Mouse (Mus musculus) spleen, adult 2 months (tissue): ENCODE data around the gene Gabarap. TPM values are rescaled to one million over a fixed set of nuclear protein-coding genes. Genes with fewer than 3 reads are reported as not detected.
A peak's percentile ranks its signal among the peaks of the same experiment; 100 is the strongest.

Experiments used
- DNase-seq, 2 experiments: peaks; one replicate each; pipeline versions ENCODE4 v3.0.0 to v3.0.0-alpha.2; 2012 to 2021; ENCODE audit warnings: low spot score in 2 of 2, low read depth in 1 of 2
- H3K27ac ChIP-seq: fragments of 200-500 bp; 2 replicates; pipeline ENCODE4 v1.5.1; 2012; ENCODE audit warnings: low read length, inconsistent platforms; ENCODE audit not compliant: insufficient read depth
- H3K27me3 ChIP-seq: fragments of 200-500 bp; 2 replicates; pipeline ENCODE4 v1.6.1; 2012; ENCODE audit warnings: mild to moderate bottlenecking, moderate library complexity, low read length, inconsistent platforms; ENCODE audit not compliant: control insufficient read depth, insufficient read depth
- H3K36me3 ChIP-seq: fragments of 200-500 bp; 2 replicates; pipeline ENCODE4 v1.6.1; 2012; ENCODE audit warnings: mild to moderate bottlenecking, low read length, inconsistent platforms; ENCODE audit not compliant: control insufficient read depth, insufficient read depth
- H3K4me1 ChIP-seq: fragments of 200-500 bp; 2 replicates; pipeline ENCODE4 v1.6.1; 2011; ENCODE audit warnings: inconsistent platforms; ENCODE audit not compliant: control insufficient read depth, insufficient read depth, insufficient read length
- H3K4me3 ChIP-seq: fragments of 200-500 bp; 2 replicates; pipeline ENCODE4 v1.5.1; 2011; ENCODE audit warnings: mild to moderate bottlenecking, inconsistent platforms; ENCODE audit not compliant: insufficient read depth, insufficient read length; ENCODE audit errors: extremely low read depth
- CTCF ChIP-seq: fragments of 200-500 bp; IDR thresholded peaks from 2 replicates; pipeline ENCODE4 v1.5.1; 2011; ENCODE audit warnings: mild to moderate bottlenecking, inconsistent platforms; ENCODE audit not compliant: insufficient read depth, insufficient read length, insufficient replicate concordance; ENCODE audit errors: extremely low read depth
- POLR2A ChIP-seq: fragments of 200-500 bp; IDR thresholded peaks from 2 replicates; pipeline ENCODE4 v1.6.1; 2011; ENCODE audit warnings: low read depth, low read length, inconsistent platforms
- WGBS: fragments of 180-500 bp; shearing (Covaris S2); methylation state at CpG from one replicate; pipeline ENCODE4 v1.1.7; 2018; 5-methylcytosine and 5-hydroxymethylcytosine counted together
- polyA plus RNA-seq: library from polyadenylated mRNA; depleted of rRNA; stranded (reverse); fragments of >200 nt; gene quantifications from 2 replicates; pipeline ENCODE4 v1.2.3, GENCODE M21; 2012

Gene Gabarap
- polyA plus RNA-seq, 1 experiment: 251 TPM

GRCm38 (mm10) chr11:70010033-70010432, 19.1 kb downstream of the Gabarap start:
- 87% methylated on average over 6 of the region's 6 CpGs for WGBS
- Histone ChIP-seq H3K4me1 (peaks cover 5% of the 10 kb centered on the region; the same call in 1 of the 2 replicates), H3K27me3 (no peaks in the 10 kb centered on the region), H3K36me3 (peaks cover 50% of the 10 kb centered on the region), H3K4me3 (no peak overlapping the region), H3K27ac (no peak overlapping the region)
- TF ChIP-seq POLR2A: no peak
- TF ChIP-seq CTCF: no peak
- no peak for DNase-seq

GRCm38 (mm10) chr11:70010548-70010947, 19.6 kb downstream of the Gabarap start:
- Histone ChIP-seq H3K4me1 (peaks cover 5% of the 10 kb centered on the region; the same call in 1 of the 2 replicates), H3K36me3 (peaks cover 49% of the 10 kb centered on the region), H3K27me3 (no peaks in the 10 kb centered on the region), H3K27ac (no peak overlapping the region), H3K4me3 (no peak overlapping the region)
- TF ChIP-seq POLR2A (no peak), CTCF (no peak)
- DNase-seq: no peak
- WGBS: 92% methylated on average over 12 of the region's 12 CpGs

GRCm38 (mm10) chr11:70010961-70011360, 20.0 kb downstream of the Gabarap start:
- no peak overlapping the region for H3K4me3 ChIP-seq
- H3K4me1 ChIP-seq: peaks cover 2% of the 10 kb centered on the region; the same call in 1 of the 2 replicates
- H3K27ac ChIP-seq: no peak overlapping the region
- TF ChIP-seq CTCF (no peak), POLR2A (no peak)
- no peak for DNase-seq
- H3K36me3 ChIP-seq: peaks cover 46% of the 10 kb centered on the region
- 94% methylated on average over 10 of the region's 10 CpGs for WGBS
- no peaks in the 10 kb centered on the region for H3K27me3 ChIP-seq

GRCm38 (mm10) chr11:70012931-70013330, 22.0 kb downstream of the Gabarap start:
- Histone ChIP-seq H3K27me3 (no peaks in the 10 kb centered on the region), H3K4me3 (no peak overlapping the region), H3K27ac (no peak overlapping the region), H3K36me3 (peaks cover 37% of the 10 kb centered on the region), H3K4me1 (peaks cover 7% of the 10 kb centered on the region; the same call in 1 of the 2 replicates)
- TF ChIP-seq POLR2A (no peak), CTCF (no peak)
- DNase-seq: no peak
- WGBS: 91% methylated on average over 9 of the region's 9 CpGs

- WGBS: 83% methylated on average over 3 of the region's 3 CpGs
- no peak overlapping the region for H3K4me3 ChIP-seq
- H3K27me3 ChIP-seq: no peaks in the 10 kb centered on the region
- DNase-seq: no peak
- TF ChIP-seq POLR2A (no peak), CTCF (no peak)
- peaks cover 35% of the 10 kb centered on the region for H3K36me3 ChIP-seq
- no peak overlapping the region for H3K27ac ChIP-seq
- H3K4me1 ChIP-seq: peaks cover 7% of the 10 kb centered on the region; the same call in 1 of the 2 replicates
These were observed 22.5 kb downstream of the Gabarap start for GRCm38 (mm10) chr11:70013408-70013807.

- Histone ChIP-seq H3K4me1 (peaks cover 7% of the 10 kb centered on the region; the same call in 1 of the 2 replicates), H3K4me3 (no peak overlapping the region), H3K36me3 (peaks cover 29% of the 10 kb centered on the region), H3K27me3 (no peaks in the 10 kb centered on the region), H3K27ac (no peak overlapping the region)
- no peak for TF ChIP-seq CTCF
- TF ChIP-seq POLR2A: no peak
- 79% methylated on average over 5 of the region's 5 CpGs for WGBS
- no peak for DNase-seq
These were observed 23.1 kb downstream of the Gabarap start for GRCm38 (mm10) chr11:70014051-70014450.

GRCm38 (mm10) chr11:70014880-70015558, 24.1 kb downstream of the Gabarap start, which contains the start of gene Acadvl:
Gene Acadvl (minus strand): TSS chr11:70015411.
- DNase-seq: peak in 1 of 2 experiments; percentile 84
- H3K4me3 ChIP-seq: peak within 1 kb of the TSS; percentile 77
- peak within 1 kb of the TSS; percentile 26 for H3K27ac ChIP-seq
- peaks cover 20% of the 10 kb centered on the region for H3K36me3 ChIP-seq
- no peaks in the 10 kb centered on the region for H3K27me3 ChIP-seq
- WGBS: 1% methylated on average over 35 of the region's 35 CpGs
- H3K4me1 ChIP-seq: peaks cover 7% of the 10 kb centered on the region; the same call in 1 of the 2 replicates
- no peak for TF ChIP-seq POLR2A
- peak; percentile 30; the same call in 1 of the 2 replicates for TF ChIP-seq CTCF
